Mouse (Mus musculus): ENCODE results near the gene Dll4.

- TF ChIP-seq EP300 (IDR thresholded peaks at IDR 0.05; ENCODE audit: low read depth in 1 of 2, low read length in 2 of 2) (no peak), ZMIZ1 (IDR thresholded peaks at IDR 0.05; ENCODE audit: low read depth, low read length) (no peak), KAT2A (conservative IDR thresholded peaks at IDR 0.05; ENCODE audit: low read depth, low read length) (no peak), POLR2AphosphoS5 (IDR thresholded peaks at IDR 0.05; ENCODE audit: borderline replicate concordance, low read depth, low read length) (no peak), RAD21 (IDR thresholded peaks at IDR 0.05; ENCODE audit: low read depth, low read length) (no peak), MAX (IDR thresholded peaks at IDR 0.05; ENCODE audit: low read length) (no peak), NRF1 (IDR thresholded peaks at IDR 0.05; ENCODE audit: insufficient read depth, low read depth, low read length, poor library complexity, severe bottlenecking) (no peak)
Observed at GRCm38 (mm10) chr2:119334135-119334534, 8.6 kb downstream of the Dll4 start.

Measured in MEL (cell line).